Mouse (Mus musculus): Measurements from ENCODE around the gene Duox2. TPM values are rescaled to one million over a fixed set of nuclear protein-coding genes. Genes with fewer than 3 reads are reported as not detected.

Gene Duox2
- polyA plus RNA-seq (2014; fragmentation: Illumina TruSeq; extraction: RNeasy Lipid Tissue Mini Kit (QIAGEN cat#74804); ENCODE audit: insufficient read depth, low read depth, low replicate concordance), result 0.13 TPM

DNA sequence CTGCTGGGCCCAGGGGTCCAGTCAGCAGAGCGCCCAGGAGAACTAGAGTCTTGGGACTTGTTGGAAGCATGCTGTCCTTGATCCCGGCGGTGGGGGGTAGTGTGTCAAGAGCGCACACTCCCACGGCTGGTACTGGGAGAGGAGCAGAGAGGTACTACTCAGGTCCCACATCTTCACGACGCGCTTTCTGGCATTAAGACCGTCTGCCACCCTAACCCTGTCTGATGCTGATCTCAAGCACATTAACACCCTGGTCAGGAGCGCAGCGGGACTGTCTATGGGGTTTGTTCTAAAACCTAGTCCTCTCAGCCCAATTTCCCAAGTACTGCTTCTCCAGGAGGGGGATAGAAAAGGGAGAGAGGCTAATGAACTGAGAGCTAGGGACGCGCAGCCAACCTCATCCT, at the start of gene Duox2:
Gene Duox2, minus strand, starts transcription at position 354 of the 404 bp plus-strand sequence.

DNA sequence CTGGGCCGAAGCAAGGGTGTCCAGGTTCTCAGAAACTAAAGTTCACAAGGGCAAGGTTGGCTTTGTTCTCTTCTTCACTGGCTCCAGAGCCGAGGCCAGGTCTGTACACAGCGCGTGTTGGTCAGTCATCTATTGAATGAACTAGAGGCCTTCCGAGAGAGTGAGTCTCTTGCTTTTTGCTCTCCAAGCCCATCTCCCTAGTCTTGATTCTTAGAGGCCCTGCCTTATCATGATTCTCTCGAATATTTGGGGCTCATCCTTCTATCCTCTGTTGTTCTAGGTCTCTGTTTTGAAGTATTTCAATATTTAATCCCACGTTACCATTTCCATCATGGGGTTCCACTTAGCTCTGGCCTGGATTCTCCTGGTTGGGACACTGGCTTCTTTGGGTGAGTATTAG, 17.1 kb upstream of the Duox2 start, which contains the start of gene Duox1:
Gene Duox1, plus strand, starts transcription at position 301 of the 400 bp plus-strand sequence.

DNA sequence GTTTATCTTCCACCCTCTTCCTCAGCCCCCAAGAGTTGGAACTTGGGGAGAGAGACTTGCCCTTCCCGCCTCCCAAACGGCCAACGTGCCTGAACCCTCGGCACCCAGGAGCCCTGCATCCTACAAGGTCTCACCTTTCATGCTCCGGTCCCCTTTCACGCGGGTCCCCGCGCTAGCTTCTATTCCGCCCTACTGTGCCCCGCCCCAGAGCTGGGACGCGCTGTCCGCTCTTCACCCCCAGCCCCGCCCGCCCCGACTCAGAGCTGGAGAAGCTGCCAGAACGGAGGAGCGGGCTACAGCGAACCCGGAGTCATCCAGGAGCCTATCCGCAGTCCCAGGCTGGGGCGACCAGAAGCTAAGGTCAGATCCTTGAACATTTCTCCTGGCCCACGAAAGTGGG, 15.3 kb upstream of the Duox2 start, which contains the start of gene Duoxa1:
Gene Duoxa1, minus strand, starts transcription at position 195 of the 400 bp plus-strand sequence.

DNA sequence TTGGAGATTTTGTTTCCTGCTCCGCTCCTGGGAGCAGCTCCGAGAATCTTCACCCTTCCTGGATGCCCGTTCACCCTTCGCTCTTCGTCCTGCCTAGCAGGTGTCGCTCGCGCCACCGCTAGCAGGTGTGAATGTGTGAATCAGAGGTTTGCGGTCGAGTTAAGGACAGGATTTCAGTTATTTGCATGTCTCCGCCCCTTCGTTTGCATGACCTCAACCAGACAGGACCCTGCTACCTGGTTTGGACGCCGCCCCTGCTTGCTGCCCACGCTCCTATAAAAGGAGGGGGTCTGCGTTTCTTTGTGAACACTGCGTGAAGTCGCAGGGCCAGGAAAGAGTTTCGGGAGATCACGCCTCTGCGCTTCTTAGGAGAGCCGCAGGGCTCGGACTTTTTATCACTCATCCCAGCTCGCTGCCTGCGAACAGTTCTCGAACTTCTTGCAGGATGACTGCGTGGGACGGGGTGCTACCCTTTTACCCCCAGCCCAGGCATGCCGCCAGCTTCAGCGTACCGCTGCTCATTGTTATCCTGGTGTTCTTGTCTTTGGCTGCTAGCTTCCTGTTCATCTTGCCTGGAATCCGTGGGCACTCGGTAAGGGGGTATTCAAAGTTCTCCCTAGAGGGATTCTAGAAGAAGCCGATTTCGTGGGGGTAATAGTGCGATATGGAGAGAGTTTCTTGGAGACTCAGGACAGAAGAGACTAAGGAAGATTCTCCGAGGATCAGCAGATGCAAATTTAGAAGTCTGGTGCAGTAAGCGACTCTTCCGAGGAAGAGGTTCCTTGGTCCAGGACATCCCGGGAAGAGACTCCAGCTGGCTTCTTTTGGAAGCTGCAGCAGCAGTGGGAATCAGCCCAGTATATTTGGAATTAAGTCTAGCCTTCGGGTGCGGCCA, 594 bp upstream of the Duox2 start, which contains the start of gene Duoxa2:
Gene Duoxa2, plus strand, starts transcription at position 305 of the 895 bp plus-strand sequence.

DNA sequence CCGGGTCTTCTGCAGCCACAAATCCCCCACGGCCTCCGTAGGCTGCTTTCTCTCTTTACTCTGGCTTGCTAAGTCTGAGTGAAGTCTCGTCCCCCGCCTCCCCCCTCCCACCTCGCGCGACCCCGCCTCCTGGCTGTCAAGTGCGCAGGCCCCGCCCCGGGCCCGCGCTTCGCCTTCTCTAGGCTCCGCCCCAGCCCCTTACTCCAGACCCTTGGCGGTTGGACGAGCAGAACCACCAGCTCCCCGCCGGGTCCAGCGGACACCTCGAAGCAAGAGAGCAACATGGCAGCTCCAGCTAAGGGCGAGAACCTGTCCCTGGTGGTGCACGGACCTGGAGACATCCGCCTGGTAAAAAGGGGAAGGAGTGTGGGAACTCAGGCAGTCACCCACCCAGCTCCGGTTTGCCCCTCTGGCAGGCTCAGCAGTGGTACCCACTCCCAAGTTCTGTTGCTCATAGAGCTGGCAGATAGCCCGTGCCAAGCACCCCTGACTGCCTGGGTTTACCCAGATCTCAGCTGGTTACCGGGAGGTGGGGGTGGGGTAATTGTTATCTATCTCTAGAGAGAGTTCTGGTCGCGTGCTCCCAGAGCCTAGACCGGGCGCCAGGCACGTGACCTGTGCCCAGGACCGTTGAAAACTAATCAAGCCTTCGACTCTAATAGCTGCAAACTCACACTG, 63.5 kb downstream of the Duox2 start, which contains the start of gene Sord:
Gene Sord, plus strand, starts transcription at position 139 of the 678 bp plus-strand sequence.

Other genes with a start within 250 kb of the Duox2 start
- gene Spg11, start 180.1 kb downstream of the Duox2 start, polyA plus RNA-seq (2014; fragmentation: Illumina TruSeq; extraction: RNeasy Lipid Tissue Mini Kit (QIAGEN cat#74804); ENCODE audit: insufficient read depth, low read depth, low replicate concordance), result 3.9 TPM
- 2,063 TPM for gene B2m, start 150.8 kb downstream of the Duox2 start, polyA plus RNA-seq (2014; fragmentation: Illumina TruSeq; extraction: RNeasy Lipid Tissue Mini Kit (QIAGEN cat#74804); ENCODE audit: insufficient read depth, low read depth, low replicate concordance)
- gene Trim69, start 137.7 kb downstream of the Duox2 start, polyA plus RNA-seq (2014; fragmentation: Illumina TruSeq; extraction: RNeasy Lipid Tissue Mini Kit (QIAGEN cat#74804); ENCODE audit: insufficient read depth, low read depth, low replicate concordance), result 0.13 TPM
- gene Patl2, start 112.3 kb downstream of the Duox2 start, polyA plus RNA-seq (2014; fragmentation: Illumina TruSeq; extraction: RNeasy Lipid Tissue Mini Kit (QIAGEN cat#74804); ENCODE audit: insufficient read depth, low read depth, low replicate concordance), result not detected
- gene Terb2, start 112.2 kb downstream of the Duox2 start, polyA plus RNA-seq (2014; fragmentation: Illumina TruSeq; extraction: RNeasy Lipid Tissue Mini Kit (QIAGEN cat#74804); ENCODE audit: insufficient read depth, low read depth, low replicate concordance), result not detected
- 34.0 TPM for gene Sord, start 63.7 kb downstream of the Duox2 start, polyA plus RNA-seq (2014; fragmentation: Illumina TruSeq; extraction: RNeasy Lipid Tissue Mini Kit (QIAGEN cat#74804); ENCODE audit: insufficient read depth, low read depth, low replicate concordance)
- gene Duoxa2, start 451 bp upstream of the Duox2 start, polyA plus RNA-seq (2014; fragmentation: Illumina TruSeq; extraction: RNeasy Lipid Tissue Mini Kit (QIAGEN cat#74804); ENCODE audit: insufficient read depth, low read depth, low replicate concordance), result 0.14 TPM
- gene Duoxa1, start 15.3 kb upstream of the Duox2 start, polyA plus RNA-seq (2014; fragmentation: Illumina TruSeq; extraction: RNeasy Lipid Tissue Mini Kit (QIAGEN cat#74804); ENCODE audit: insufficient read depth, low read depth, low replicate concordance), result not detected
- not detected for gene Duox1, start 17.2 kb upstream of the Duox2 start, polyA plus RNA-seq (2014; fragmentation: Illumina TruSeq; extraction: RNeasy Lipid Tissue Mini Kit (QIAGEN cat#74804); ENCODE audit: insufficient read depth, low read depth, low replicate concordance)
- 4.3 TPM for gene Shf, start 70.7 kb upstream of the Duox2 start, polyA plus RNA-seq (2014; fragmentation: Illumina TruSeq; extraction: RNeasy Lipid Tissue Mini Kit (QIAGEN cat#74804); ENCODE audit: insufficient read depth, low read depth, low replicate concordance)
- gene Slc28a2, start 128.0 kb upstream of the Duox2 start, polyA plus RNA-seq (2014; fragmentation: Illumina TruSeq; extraction: RNeasy Lipid Tissue Mini Kit (QIAGEN cat#74804); ENCODE audit: insufficient read depth, low read depth, low replicate concordance), result 3.2 TPM
- gene Gm14085, start 186.5 kb upstream of the Duox2 start, polyA plus RNA-seq (2014; fragmentation: Illumina TruSeq; extraction: RNeasy Lipid Tissue Mini Kit (QIAGEN cat#74804); ENCODE audit: insufficient read depth, low read depth, low replicate concordance), result 0.29 TPM